Mouse (Mus musculus): ENCODE data around the gene Olfr9. TPM values are rescaled to one million over a fixed set of nuclear protein-coding genes. Genes with fewer than 3 reads are reported as not detected.
"Not testable (repeated sequence)": the region's sequence is repeated elsewhere in the genome, so short reads cannot be mapped to it uniquely, and the experiment has no call there.

Olfr9 gene
- total and polyA plus RNA-seq, 3 experiments, result not detected

DNA sequence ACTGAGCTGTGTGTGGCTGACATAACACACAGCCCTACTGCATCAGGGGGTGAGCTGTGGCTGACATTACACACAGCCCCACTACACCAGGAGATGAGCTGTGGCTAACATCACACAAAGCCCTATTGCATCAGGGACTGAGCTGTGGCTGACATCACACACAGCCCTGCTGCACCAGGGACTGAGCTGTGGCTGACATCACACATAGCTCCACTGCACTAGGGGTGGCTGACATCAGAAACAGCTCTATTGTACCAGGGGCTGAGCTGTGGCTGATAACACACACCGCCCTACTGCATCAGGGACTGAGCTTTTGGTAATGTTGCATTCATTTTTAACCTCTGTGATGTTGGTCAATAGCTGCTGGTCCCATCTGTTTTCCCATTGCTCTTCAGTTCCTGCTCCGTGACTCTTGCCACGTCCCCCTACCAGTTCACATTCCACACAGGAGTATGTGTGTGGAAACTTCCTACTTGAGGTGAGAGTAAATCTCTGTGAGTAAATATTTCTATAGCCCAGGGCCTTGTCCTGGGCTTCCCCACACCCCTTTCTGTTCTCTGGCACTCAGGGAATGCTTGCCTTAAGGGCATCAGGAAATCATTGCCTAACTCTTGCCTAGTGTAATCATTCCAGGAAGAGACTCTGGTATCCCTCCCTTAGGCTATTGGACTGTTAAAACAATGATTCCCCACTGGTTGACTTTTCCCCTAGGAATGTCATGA, 8.4 kb upstream of the Olfr9 start:
- in situ Hi-C loops (cut with MboI; ENCODE audit: low pct_ligation_motif_present, low pct_unique_long_range_greater_than_20kb, low sequenced_read_pairs), result no loop called here
- no peak for TF ChIP-seq BHLHE40 (IDR thresholded peaks at IDR 0.05; ENCODE audit: low read depth, low read length)
- TF ChIP-seq EP300 (IDR thresholded peaks at IDR 0.05; ENCODE audit: low read length), result no peak
- no peak for TF ChIP-seq NELFE (IDR thresholded peaks at IDR 0.05; ENCODE audit: low read depth, low read length)
- no peak for TF ChIP-seq POLR2A (IDR thresholded peaks at IDR 0.05; ENCODE audit: low read depth, low read length)
- TF ChIP-seq USF1 (IDR thresholded peaks at IDR 0.05; ENCODE audit: low read depth, low read length), result no peak
- no peak for TF ChIP-seq GABPA (IDR thresholded peaks at IDR 0.05; ENCODE audit: insufficient replicate concordance, low read depth, low read length)
- no peak for TF ChIP-seq MXI1 (IDR thresholded peaks at IDR 0.05; ENCODE audit: low read depth, low read length)
- TF ChIP-seq TCF12 (IDR thresholded peaks at IDR 0.05; ENCODE audit: low read depth, low read length), result no peak
- DNase-seq (ENCODE audit: extremely low read depth), result no peak
- Histone ChIP-seq H3K36me3 (replicated peaks in 1 of 2; ENCODE audit: control insufficient read depth in 1 of 2, insufficient read depth in 1 of 2, low read length in 1 of 2) (no peaks in the 10 kb centered on the region), H3K4me2 (ENCODE audit: insufficient read depth, low read depth, poor library complexity, severe bottlenecking) (no peak overlapping the region), H3K4me3 (replicated peaks in 1 of 3; ENCODE audit: low read depth in 2 of 3, low read length in 2 of 3, poor library complexity in 1 of 3) (no peak overlapping the region), H3K27ac (ENCODE audit: insufficient read depth, low read depth) (no peak overlapping the region), H3K79me2 (replicated peaks; ENCODE audit: control insufficient read depth, extremely low read depth, insufficient read depth, poor library complexity, severe bottlenecking) (no peaks in the 10 kb centered on the region), H3K27me3 (replicated peaks) (no peaks in the 10 kb centered on the region), H3K9me3 (replicated peaks; ENCODE audit: low read length) (no peaks in the 10 kb centered on the region), H3K9ac (ENCODE audit: insufficient read depth, low read depth) (no peak overlapping the region), H3K4me1 (ENCODE audit: control insufficient read depth in 1 of 2, insufficient read depth in 2 of 2) (peaks cover 0 to 6% of the 10 kb centered on the region in 2 experiments; a peak in 2 of 4 replicates)
- dilution Hi-C loops (cut with MboI; ENCODE audit: extremely low pct_ligation_motif_present, extremely low pct_unique_long_range_greater_than_20kb, low sequenced_read_pairs), result no loop called here

DNA sequence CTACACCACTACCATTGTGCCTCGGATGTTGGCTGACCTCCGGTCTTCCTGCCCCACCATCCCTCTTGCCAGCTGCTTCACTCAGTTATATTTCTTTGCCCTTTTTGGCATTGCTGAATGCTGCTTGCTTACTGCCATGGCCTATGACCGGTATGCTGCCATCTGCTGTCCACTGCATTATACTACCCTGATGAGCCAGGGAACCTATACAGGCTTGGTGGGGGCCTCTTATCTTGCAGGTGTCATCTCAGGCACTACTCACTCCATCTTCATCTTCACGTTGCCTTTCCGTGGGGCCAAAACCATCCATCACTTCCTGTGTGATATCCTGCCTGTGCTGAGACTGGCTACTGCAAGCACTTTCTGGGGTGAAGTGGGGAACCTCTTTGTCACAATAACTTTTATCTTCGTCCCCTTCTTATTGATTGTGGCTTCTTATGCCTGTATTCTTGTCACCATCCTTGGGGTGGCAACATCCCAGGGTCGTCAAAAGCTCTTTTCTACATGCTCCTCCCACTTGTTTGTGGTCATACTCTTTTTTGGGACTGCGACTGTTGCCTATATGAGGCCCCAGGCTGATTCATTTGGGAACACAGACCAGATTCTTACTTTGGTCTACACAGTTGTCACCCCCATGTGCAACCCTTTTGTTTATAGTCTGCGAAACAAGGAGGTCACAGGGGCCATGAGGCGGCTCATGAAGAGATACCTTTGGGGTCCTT, 1.1 kb downstream of the Olfr9 start:
- H3K79me2 ChIP-seq (replicated peaks; ENCODE audit: control insufficient read depth, extremely low read depth, insufficient read depth, poor library complexity, severe bottlenecking); H3K4me3 ChIP-seq (replicated peaks in 1 of 3; ENCODE audit: low read depth in 2 of 3, low read length in 2 of 3, poor library complexity in 1 of 3); in situ Hi-C loops (cut with MboI; ENCODE audit: low pct_ligation_motif_present, low pct_unique_long_range_greater_than_20kb, low sequenced_read_pairs); H3K4me2 ChIP-seq (ENCODE audit: insufficient read depth, low read depth, poor library complexity, severe bottlenecking); DNase-seq (ENCODE audit: extremely low read depth); H3K27me3 ChIP-seq (replicated peaks); H3K9me3 ChIP-seq (replicated peaks; ENCODE audit: low read length); H3K27ac ChIP-seq (ENCODE audit: insufficient read depth, low read depth); H3K36me3 ChIP-seq (replicated peaks in 1 of 2; ENCODE audit: control insufficient read depth in 1 of 2, insufficient read depth in 1 of 2, low read length in 1 of 2); H3K9ac ChIP-seq (ENCODE audit: insufficient read depth, low read depth); H3K4me1 ChIP-seq (ENCODE audit: control insufficient read depth in 1 of 2, insufficient read depth in 2 of 2); dilution Hi-C loops (cut with MboI; ENCODE audit: extremely low pct_ligation_motif_present, extremely low pct_unique_long_range_greater_than_20kb, low sequenced_read_pairs): not testable (repeated sequence)

DNA sequence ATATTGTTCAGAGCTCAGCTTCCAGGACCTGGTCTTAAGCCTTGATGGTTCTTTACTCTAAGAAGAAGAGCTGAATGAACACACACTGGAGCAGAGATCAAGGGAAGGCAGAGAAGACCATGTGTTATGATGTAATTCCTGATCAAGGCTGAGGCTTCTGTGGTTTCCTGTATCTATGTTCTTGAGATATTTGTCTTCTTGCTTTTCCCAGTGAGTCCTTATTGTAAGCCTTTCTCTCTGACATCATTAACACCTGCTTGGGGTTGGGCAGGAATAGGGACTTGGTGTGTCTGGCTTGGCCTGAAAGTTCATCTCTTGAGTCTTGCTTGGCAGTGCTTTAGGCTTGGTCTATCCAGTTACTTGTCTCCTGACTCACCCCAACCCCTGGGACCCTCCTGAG, 1.8 kb downstream of the Olfr9 start:
- in situ Hi-C loops (cut with MboI; ENCODE audit: low pct_ligation_motif_present, low pct_unique_long_range_greater_than_20kb, low sequenced_read_pairs), result no loop called here
- no peak overlapping the region for H3K4me3 ChIP-seq (replicated peaks in 1 of 3; ENCODE audit: low read depth in 2 of 3, low read length in 2 of 3, poor library complexity in 1 of 3)
- H3K27ac ChIP-seq (ENCODE audit: insufficient read depth, low read depth), result no peak overlapping the region
- H3K9me3 ChIP-seq (replicated peaks; ENCODE audit: low read length), result no peaks in the 10 kb centered on the region
- no peaks in the 10 kb centered on the region for H3K79me2 ChIP-seq (replicated peaks; ENCODE audit: control insufficient read depth, extremely low read depth, insufficient read depth, poor library complexity, severe bottlenecking)
- no peak overlapping the region for H3K9ac ChIP-seq (ENCODE audit: insufficient read depth, low read depth)
- H3K36me3 ChIP-seq (replicated peaks in 1 of 2; ENCODE audit: control insufficient read depth in 1 of 2, insufficient read depth in 1 of 2, low read length in 1 of 2), result no peaks in the 10 kb centered on the region
- no peaks in the 10 kb centered on the region for H3K4me1 ChIP-seq (ENCODE audit: control insufficient read depth in 1 of 2, insufficient read depth in 2 of 2)
- H3K27me3 ChIP-seq (replicated peaks), result no peaks in the 10 kb centered on the region
- dilution Hi-C loops (cut with MboI; ENCODE audit: extremely low pct_ligation_motif_present, extremely low pct_unique_long_range_greater_than_20kb, low sequenced_read_pairs), result no loop called here
- DNase-seq (ENCODE audit: extremely low read depth), result no peak
- H3K4me2 ChIP-seq (ENCODE audit: insufficient read depth, low read depth, poor library complexity, severe bottlenecking), result no peak overlapping the region
- no peak for TF ChIP-seq ZNF384 (IDR thresholded peaks at IDR 0.05; ENCODE audit: low read depth, low read length)
- no peak for TF ChIP-seq TBP (conservative IDR thresholded peaks at IDR 0.05; ENCODE audit: low read depth, low read length)

Measured in CH12.LX (cell line).